Mouse (Mus musculus) lung, postnatal 25 days (tissue): ENCODE results near the gene Tmem230.
A peak's percentile ranks its signal among the peaks of the same experiment; 100 is the strongest.
"Not testable (repeated sequence)": the region's sequence is repeated elsewhere in the genome, so short reads cannot be mapped to it uniquely, and the experiment has no call there.

ENCODE experiments used
- DNase-seq: peaks from one replicate; pipeline ENCODE4 v3.0.0; 2022; ENCODE audit warnings: low spot score

The Tmem230 gene

GRCm38 (mm10) chr2:132247539-132248313, at the start of gene Tmem230:
TSS of gene Tmem230 (minus strand) at chr2:132247807.
- DNase-seq = peak; percentile 96

GRCm38 (mm10) chr2:132293694-132294450, 46.3 kb upstream of the Tmem230 start:
- no peak for DNase-seq

GRCm38 (mm10) chr2:132292083-132292482, 44.5 kb upstream of the Tmem230 start:
- DNase-seq = no peak

- DNase-seq = peak; percentile 66
These were observed 43.7 kb upstream of the Tmem230 start for GRCm38 (mm10) chr2:132291265-132291664.

- DNase-seq = no peak
These were observed 43.2 kb upstream of the Tmem230 start for GRCm38 (mm10) chr2:132290808-132291207.

GRCm38 (mm10) chr2:132289213-132289612, 41.6 kb upstream of the Tmem230 start:
- not testable (repeated sequence) for DNase-seq

GRCm38 (mm10) chr2:132286376-132287076, 38.9 kb upstream of the Tmem230 start:
- DNase-seq = no peak

GRCm38 (mm10) chr2:132285722-132286121, 38.1 kb upstream of the Tmem230 start:
- not testable (repeated sequence) for DNase-seq

- peak; percentile 75 for DNase-seq
These were observed 37.0 kb upstream of the Tmem230 start for GRCm38 (mm10) chr2:132284492-132285139.

- DNase-seq = no peak
These were observed 35.8 kb upstream of the Tmem230 start for GRCm38 (mm10) chr2:132283236-132284070.

- no peak for DNase-seq
These were observed 35.0 kb upstream of the Tmem230 start for GRCm38 (mm10) chr2:132282453-132283174.

GRCm38 (mm10) chr2:132281560-132282452, 34.2 kb upstream of the Tmem230 start:
- peak; percentile 68 for DNase-seq

GRCm38 (mm10) chr2:132280518-132281120, 33.0 kb upstream of the Tmem230 start:
- DNase-seq = no peak

- DNase-seq = no peak
These were observed 32.4 kb upstream of the Tmem230 start for GRCm38 (mm10) chr2:132279978-132280377.

GRCm38 (mm10) chr2:132279336-132279882, 31.8 kb upstream of the Tmem230 start:
- DNase-seq = no peak

- no peak for DNase-seq
These were observed 30.8 kb upstream of the Tmem230 start for GRCm38 (mm10) chr2:132278273-132278853.

GRCm38 (mm10) chr2:132276249-132276648, 28.6 kb upstream of the Tmem230 start:
- no peak for DNase-seq

- DNase-seq = no peak
These were observed 27.9 kb upstream of the Tmem230 start for GRCm38 (mm10) chr2:132275527-132275926.
